Mouse (Mus musculus): Measurements from ENCODE around the gene Herc1.

DNA sequence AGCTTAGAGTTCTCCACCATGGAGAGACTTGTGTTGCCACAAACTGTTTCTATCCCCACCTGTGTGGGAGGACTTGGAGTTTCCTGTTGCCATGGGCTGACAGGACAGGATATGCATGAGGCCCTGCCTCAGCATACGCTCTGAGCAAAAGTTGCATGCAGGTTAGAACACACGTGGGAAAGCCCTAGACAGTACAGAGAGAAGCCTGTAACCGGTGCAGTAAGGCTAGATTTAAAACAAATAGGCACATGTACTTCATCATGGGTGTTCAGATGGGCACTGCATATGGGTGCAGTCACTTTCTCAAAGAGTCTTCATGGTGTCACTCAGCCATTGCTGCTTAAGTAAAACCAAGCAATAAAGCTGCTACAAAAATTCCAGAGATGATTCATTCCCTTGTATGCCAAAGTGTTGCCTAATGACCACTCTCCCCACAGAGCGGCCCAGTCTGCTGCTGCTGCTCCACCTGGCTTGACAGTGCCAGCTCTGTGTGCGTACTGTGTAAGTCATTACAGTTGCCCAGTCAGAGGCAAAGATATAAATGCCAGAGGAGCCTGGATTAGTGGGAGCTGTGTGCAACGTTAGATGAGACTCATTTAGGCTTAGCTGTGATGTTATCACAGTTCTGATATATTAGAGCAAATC, 166.2 kb downstream of the Herc1 start:
- no peak for TF ChIP-seq CTCF (IDR thresholded peaks at IDR 0.05)
- TF ChIP-seq EP300 (IDR thresholded peaks at IDR 0.05): no peak

Data from lung, postnatal 0 days (tissue).